Mouse (Mus musculus) forebrain, embryonic 10.5 days (tissue): ENCODE data around the gene Itga9. TPM values are rescaled to one million over a fixed set of nuclear protein-coding genes. Genes with fewer than 3 reads are reported as not detected.

Experiments used
- DNase-seq: peaks from one replicate; pipeline ENCODE4 v3.0.0-alpha.2; 2017; ENCODE audit warnings: low spot score; ENCODE audit errors: extremely low spot score
- H3K27ac ChIP-seq: fragments of 300-500 bp; sonication (generic); 2 replicates; pipeline ENCODE4 v1.5.1; 2016; ENCODE audit warnings: mild to moderate bottlenecking
- H3K27me3 ChIP-seq: fragments of 300-500 bp; sonication (generic); 2 replicates; pipeline ENCODE4 v1.6.1; 2016; ENCODE audit warnings: mild to moderate bottlenecking; ENCODE audit not compliant: poor library complexity, severe bottlenecking
- H3K36me3 ChIP-seq: fragments of 300-500 bp; sonication (generic); replicated peaks from 2 replicates; pipeline ENCODE4 v1.6.1; 2016; ENCODE audit warnings: mild to moderate bottlenecking, moderate library complexity
- H3K4me1 ChIP-seq: fragments of 300-500 bp; sonication (generic); 2 replicates; pipeline ENCODE4 v1.6.1; 2016
- H3K4me3 ChIP-seq: fragments of 300-500 bp; sonication (generic); 2 replicates; pipeline ENCODE4 v1.5.1; 2016; ENCODE audit warnings: mild to moderate bottlenecking, moderate library complexity
- H3K9me3 ChIP-seq: fragments of 300-500 bp; sonication (generic); 2 replicates; pipeline ENCODE4 v1.6.1; 2016; ENCODE audit warnings: mild to moderate bottlenecking, moderate library complexity
- WGBS: fragments of 180-500 bp; shearing (Covaris S2); methylation state at CpG from one replicate; pipeline ENCODE4 v1.1.7; 2016; 5-methylcytosine and 5-hydroxymethylcytosine counted together
- polyA plus RNA-seq: library from polyadenylated mRNA; unstranded; fragments of >200 nt; fragmentation: Nextera tagmentation; extraction: Ambion mirVana; gene quantifications from 2 replicates; pipeline ENCODE4 v1.2.1, GENCODE M21; 2016

Itga9 gene
- polyA plus RNA-seq, 1 experiment from 2014 or later, result 6.1 TPM

- DNase-seq, result no peak
- Histone ChIP-seq H3K9me3 (no peaks in the 10 kb centered on the region), H3K4me3 (no peak overlapping the region), H3K4me1 (peaks cover 14% of the 10 kb centered on the region; the same call in 1 of the 2 replicates), H3K36me3 (peaks cover 17% of the 10 kb centered on the region; the same call in 1 of the 2 replicates), H3K27me3 (no peaks in the 10 kb centered on the region), H3K27ac (no peak overlapping the region)
- 88% methylated on average over 7 of the region's 7 CpGs for WGBS
Observed at GRCm38 (mm10) chr9:118838910-118839667, 232.6 kb downstream of the Itga9 start.

GRCm38 (mm10) chr9:118841247-118841646 lies 234.8 kb downstream of the Itga9 start:
- H3K9me3 ChIP-seq, result no peaks in the 10 kb centered on the region
- H3K4me3 ChIP-seq, result no peak overlapping the region
- H3K27me3 ChIP-seq, result no peaks in the 10 kb centered on the region
- H3K4me1 ChIP-seq, result peaks cover 14% of the 10 kb centered on the region; the same call in 1 of the 2 replicates
- H3K27ac ChIP-seq, result no peak overlapping the region
- DNase-seq, result no peak
- WGBS, result 90% methylated on average over 6 of the region's 6 CpGs
- peaks cover 6% of the 10 kb centered on the region; the same call in 1 of the 2 replicates for H3K36me3 ChIP-seq

- peaks cover 14% of the 10 kb centered on the region; the same call in 1 of the 2 replicates for H3K4me1 ChIP-seq
- no peak overlapping the region for H3K27ac ChIP-seq
- no peaks in the 10 kb centered on the region for H3K27me3 ChIP-seq
- H3K9me3 ChIP-seq, result no peaks in the 10 kb centered on the region
- 81% methylated on average over 7 of the region's 7 CpGs for WGBS
- H3K36me3 ChIP-seq, result peaks cover 2% of the 10 kb centered on the region; the same call in 1 of the 2 replicates
- no peak for DNase-seq
- H3K4me3 ChIP-seq, result no peak overlapping the region
Observed at GRCm38 (mm10) chr9:118841907-118842432, 235.5 kb downstream of the Itga9 start.

- WGBS, result 91% methylated on average over 5 of the region's 5 CpGs
- Histone ChIP-seq H3K9me3 (no peaks in the 10 kb centered on the region), H3K4me1 (peaks cover 14% of the 10 kb centered on the region; the same call in 1 of the 2 replicates), H3K27ac (no peak overlapping the region), H3K4me3 (no peak overlapping the region), H3K27me3 (no peaks in the 10 kb centered on the region), H3K36me3 (peaks cover 2% of the 10 kb centered on the region; the same call in 1 of the 2 replicates)
- DNase-seq, result no peak
Observed at GRCm38 (mm10) chr9:118843711-118844110, 237.2 kb downstream of the Itga9 start.

GRCm38 (mm10) chr9:118845003-118845402 lies 238.5 kb downstream of the Itga9 start:
- Histone ChIP-seq H3K27me3 (no peaks in the 10 kb centered on the region), H3K4me1 (peaks cover 14% of the 10 kb centered on the region; the same call in 1 of the 2 replicates), H3K27ac (no peak overlapping the region), H3K4me3 (no peak overlapping the region), H3K9me3 (no peaks in the 10 kb centered on the region), H3K36me3 (peaks cover 2% of the 10 kb centered on the region; the same call in 1 of the 2 replicates)
- no peak for DNase-seq
- 74% methylated on average over 5 of the region's 5 CpGs for WGBS

GRCm38 (mm10) chr9:118846766-118847165 lies 240.3 kb downstream of the Itga9 start:
- Histone ChIP-seq H3K4me3 (no peak overlapping the region), H3K27ac (no peak overlapping the region), H3K9me3 (no peaks in the 10 kb centered on the region), H3K27me3 (no peaks in the 10 kb centered on the region), H3K36me3 (no peaks in the 10 kb centered on the region; the same call in 1 of the 2 replicates), H3K4me1 (peaks cover 4% of the 10 kb centered on the region; the same call in 1 of the 2 replicates)
- DNase-seq, result no peak
- WGBS, result 94% methylated on average over 3 of the region's 3 CpGs

- DNase-seq, result no peak
- WGBS, result 90% methylated on average over 9 of the region's 9 CpGs
Observed at GRCm38 (mm10) chr9:118856665-118857064, 250.2 kb downstream of the Itga9 start.

GRCm38 (mm10) chr9:118860613-118861141 lies 254.2 kb downstream of the Itga9 start:
- no peak for DNase-seq
- Histone ChIP-seq H3K36me3 (no peaks in the 10 kb centered on the region), H3K4me1 (peaks cover 41% of the 10 kb centered on the region), H3K4me3 (no peak overlapping the region), H3K27me3 (no peaks in the 10 kb centered on the region), H3K9me3 (no peaks in the 10 kb centered on the region), H3K27ac (0 out of 2 replicates have a peak overlapping the region, but pooled peaks have one; percentile 20)
- 83% methylated on average over 12 of the region's 12 CpGs for WGBS

More at GRCm38 (mm10) chr9:118856665-118857064, 250.2 kb downstream of the Itga9 start:
- Histone ChIP-seq H3K27me3 (no peaks in the 10 kb centered on the region), H3K4me1 (peaks cover 21% of the 10 kb centered on the region), H3K36me3 (no peaks in the 10 kb centered on the region), H3K4me3 (no peak overlapping the region), H3K9me3 (no peaks in the 10 kb centered on the region), H3K27ac (no peak overlapping the region)

- Histone ChIP-seq H3K4me3 (no peak overlapping the region), H3K27me3 (no peaks in the 10 kb centered on the region), H3K4me1 (peaks cover 41% of the 10 kb centered on the region), H3K9me3 (no peaks in the 10 kb centered on the region), H3K36me3 (no peaks in the 10 kb centered on the region), H3K27ac (no peak overlapping the region)
- DNase-seq, result no peak
- WGBS, result 77% methylated on average over 12 of the region's 12 CpGs
Observed at GRCm38 (mm10) chr9:118862214-118862613, 255.7 kb downstream of the Itga9 start.

GRCm38 (mm10) chr9:118862852-118863260 lies 256.4 kb downstream of the Itga9 start:
- no peaks in the 10 kb centered on the region for H3K27me3 ChIP-seq

GRCm38 (mm10) chr9:118863528-118863927 lies 257.0 kb downstream of the Itga9 start:
- no peak for DNase-seq
- Histone ChIP-seq H3K36me3 (no peaks in the 10 kb centered on the region), H3K27ac (no peak overlapping the region), H3K27me3 (no peaks in the 10 kb centered on the region), H3K4me1 (peaks cover 41% of the 10 kb centered on the region), H3K4me3 (no peak overlapping the region), H3K9me3 (no peaks in the 10 kb centered on the region)
- WGBS, result 90% methylated on average over 8 of the region's 8 CpGs

More at GRCm38 (mm10) chr9:118862852-118863260, 256.4 kb downstream of the Itga9 start:
- Histone ChIP-seq H3K36me3 (no peaks in the 10 kb centered on the region), H3K27ac (no peak overlapping the region), H3K4me1 (peaks cover 41% of the 10 kb centered on the region), H3K4me3 (no peak overlapping the region), H3K9me3 (no peaks in the 10 kb centered on the region)
- DNase-seq, result peak; percentile 43
- WGBS, result 63% methylated on average over 9 of the region's 9 CpGs

GRCm38 (mm10) chr9:118866949-118867348 lies 260.5 kb downstream of the Itga9 start:
- no peaks in the 10 kb centered on the region for H3K27me3 ChIP-seq
- no peak overlapping the region for H3K27ac ChIP-seq
- 0 out of 2 replicates have a peak, but pooled peaks cover 5% of the 10 kb centered on the region for H3K36me3 ChIP-seq
- H3K4me1 ChIP-seq, result peaks cover 17% of the 10 kb centered on the region
- no peak for DNase-seq
- no peak overlapping the region for H3K4me3 ChIP-seq
- H3K9me3 ChIP-seq, result no peaks in the 10 kb centered on the region
- 83% methylated on average over 2 of the region's 2 CpGs for WGBS

GRCm38 (mm10) chr9:118867851-118868250 lies 261.4 kb downstream of the Itga9 start:
- H3K36me3 ChIP-seq, result 0 out of 2 replicates have a peak, but pooled peaks cover 5% of the 10 kb centered on the region
- DNase-seq, result no peak
- no peak overlapping the region for H3K27ac ChIP-seq
- H3K4me1 ChIP-seq, result peaks cover 13% of the 10 kb centered on the region
- WGBS, result 90% methylated on average over 8 of the region's 8 CpGs
- H3K4me3 ChIP-seq, result no peak overlapping the region
- no peaks in the 10 kb centered on the region for H3K27me3 ChIP-seq
- no peaks in the 10 kb centered on the region for H3K9me3 ChIP-seq
